Mouse (Mus musculus) CH12.LX (cell line): ENCODE results near the gene Sf3b3. TPM values are rescaled to one million over a fixed set of nuclear protein-coding genes. Genes with fewer than 3 reads are reported as not detected.

Experiments
- DNase-seq: peaks from one replicate; pipeline ENCODE4 v3.0.0-alpha.2; 2013; ENCODE audit errors: extremely low read depth
- H3K27ac ChIP-seq: 2 replicates; pipeline ENCODE4 v1.5.1; 2012; ENCODE audit warnings: low read depth, mild to moderate bottlenecking, control low read depth, moderate library complexity; ENCODE audit not compliant: insufficient read depth
- H3K27me3 ChIP-seq: replicated peaks from 2 replicates; pipeline ENCODE3; 2012; ENCODE audit warnings: inconsistent platforms
- H3K36me3 ChIP-seq, 2 experiments: replicated peaks in 1 of 2; 2 replicates each; pipeline versions ENCODE3 to v1.6.1; 2012; ENCODE audit warnings: inconsistent platforms in 1 of 2, low read length in 1 of 2, mild to moderate bottlenecking in 1 of 2, mixed read lengths in 1 of 2, moderate library complexity in 1 of 2; ENCODE audit not compliant: control insufficient read depth in 1 of 2, insufficient read depth in 1 of 2
- H3K4me1 ChIP-seq, 2 experiments: 2 replicates each; pipeline ENCODE4 v1.6.1; 2012; ENCODE audit warnings: inconsistent platforms in 1 of 2, moderate library complexity in 1 of 2; ENCODE audit not compliant: insufficient read depth in 2 of 2, control insufficient read depth in 1 of 2
- H3K4me2 ChIP-seq: 2 replicates; pipeline ENCODE4 v1.6.1; 2012; ENCODE audit warnings: low read depth, mild to moderate bottlenecking, control low read depth; ENCODE audit not compliant: poor library complexity, insufficient read depth, severe bottlenecking
- H3K4me3 ChIP-seq, 3 experiments: fragments of 150-350 bp in 1 of 3; sonication (generic) in 1 of 3; replicated peaks in 1 of 3; 2 replicates each; pipeline versions ENCODE3 to v1.5.1; 2011 to 2012; ENCODE audit warnings: low read depth in 2 of 3, low read length in 2 of 3, mild to moderate bottlenecking in 2 of 3, moderate library complexity in 2 of 3, control low read depth in 1 of 3, improper control_type of control experiment in 1 of 3, inconsistent platforms in 1 of 3, mixed read lengths in 1 of 3; ENCODE audit not compliant: poor library complexity in 1 of 3
- H3K79me2 ChIP-seq: replicated peaks from 2 replicates; pipeline ENCODE4 v1.6.1; 2012; ENCODE audit warnings: mild to moderate bottlenecking, moderate library complexity; ENCODE audit not compliant: control insufficient read depth, poor library complexity, insufficient read depth, severe bottlenecking; ENCODE audit errors: extremely low read depth
- H3K9ac ChIP-seq: 2 replicates; pipeline ENCODE4 v1.6.1; 2012; ENCODE audit warnings: low read depth, mild to moderate bottlenecking, control low read depth, moderate library complexity; ENCODE audit not compliant: insufficient read depth
- H3K9me3 ChIP-seq: replicated peaks from 2 replicates; pipeline ENCODE3; 2012; ENCODE audit warnings: low read length, inconsistent platforms, mixed read lengths
- BHLHE40 ChIP-seq: IDR thresholded peaks from 2 replicates; pipeline ENCODE4 v1.6.1; 2011; ENCODE audit warnings: mild to moderate bottlenecking, low read depth, low read length, improper control_type of control experiment
- EP300 ChIP-seq: IDR thresholded peaks from 2 replicates; pipeline ENCODE4 v1.6.1; 2011; ENCODE audit warnings: low read length, improper control_type of control experiment
- GABPA ChIP-seq: IDR thresholded peaks from 2 replicates; pipeline ENCODE4 v1.6.1; 2012; ENCODE audit warnings: low read depth, low read length, improper control_type of control experiment, inconsistent platforms; ENCODE audit not compliant: insufficient replicate concordance
- HCFC1 ChIP-seq: IDR thresholded peaks from 2 replicates; pipeline ENCODE4 v1.6.1; 2012; ENCODE audit warnings: low read depth, mild to moderate bottlenecking, inconsistent platforms, low read length, improper control_type of control experiment
- JUN ChIP-seq: IDR thresholded peaks from 2 replicates; pipeline ENCODE4 v1.6.1; 2011; ENCODE audit warnings: low read depth, mild to moderate bottlenecking, low read length, improper control_type of control experiment, moderate library complexity; ENCODE audit not compliant: insufficient read depth
- JUND ChIP-seq: conservative IDR thresholded peaks from 2 replicates; pipeline ENCODE4 v1.6.1; 2011; ENCODE audit warnings: low read depth, low read length, improper control_type of control experiment
- MXI1 ChIP-seq: IDR thresholded peaks from 2 replicates; pipeline ENCODE4 v1.6.1; 2011; ENCODE audit warnings: mild to moderate bottlenecking, low read depth, low read length, improper control_type of control experiment
- MYC ChIP-seq: IDR thresholded peaks from 2 replicates; pipeline ENCODE4 v1.6.1; 2011; ENCODE audit warnings: low read depth, mild to moderate bottlenecking, improper control_type of control experiment, low read length
- NRF1 ChIP-seq: IDR thresholded peaks from 2 replicates; pipeline ENCODE4 v1.6.1; 2014; ENCODE audit warnings: low read depth, mild to moderate bottlenecking, inconsistent platforms, low read length, improper control_type of control experiment, moderate library complexity
- PAX5 ChIP-seq: IDR thresholded peaks from 2 replicates; pipeline ENCODE4 v1.6.1; 2012; ENCODE audit warnings: low read length, inconsistent platforms, mixed read lengths
- POLR2A ChIP-seq: IDR thresholded peaks from 2 replicates; pipeline ENCODE4 v1.6.1; 2011; ENCODE audit warnings: low read depth, mild to moderate bottlenecking, improper control_type of control experiment, low read length
- POLR2AphosphoS2 ChIP-seq: IDR thresholded peaks from 2 replicates; pipeline ENCODE4 v1.6.1; 2011; ENCODE audit warnings: low read depth, low read length, improper control_type of control experiment
- RCOR1 ChIP-seq: conservative IDR thresholded peaks from 2 replicates; pipeline ENCODE4 v1.6.1; 2012; ENCODE audit warnings: low read depth, mild to moderate bottlenecking, inconsistent platforms, low read length, improper control_type of control experiment
- SIN3A ChIP-seq: IDR thresholded peaks from 2 replicates; pipeline ENCODE4 v1.6.1; 2012; ENCODE audit warnings: low read length, improper control_type of control experiment, inconsistent platforms
- SMC3 ChIP-seq: IDR thresholded peaks from 2 replicates; pipeline ENCODE4 v1.6.1; 2011; ENCODE audit warnings: low read depth, low read length, improper control_type of control experiment
- TBP ChIP-seq: conservative IDR thresholded peaks from 2 replicates; pipeline ENCODE4 v1.6.1; 2011; ENCODE audit warnings: low read depth, low read length, improper control_type of control experiment
- TCF12 ChIP-seq: IDR thresholded peaks from 2 replicates; pipeline ENCODE4 v1.6.1; 2014; ENCODE audit warnings: low read depth, mild to moderate bottlenecking, inconsistent platforms, low read length, improper control_type of control experiment
- USF1 ChIP-seq: IDR thresholded peaks from 2 replicates; pipeline ENCODE4 v1.6.1; 2014; ENCODE audit warnings: low read depth, mild to moderate bottlenecking, inconsistent platforms, low read length, improper control_type of control experiment
- USF2 ChIP-seq: conservative IDR thresholded peaks from 2 replicates; pipeline ENCODE4 v1.6.1; 2011; ENCODE audit warnings: low read depth, low read length, improper control_type of control experiment
- ZC3H11A ChIP-seq: IDR thresholded peaks from 2 replicates; pipeline ENCODE4 v1.6.1; 2012; ENCODE audit warnings: low read depth, mild to moderate bottlenecking, inconsistent platforms, low read length, improper control_type of control experiment
- ZNF384 ChIP-seq: IDR thresholded peaks from 2 replicates; pipeline ENCODE4 v1.6.1; 2012; ENCODE audit warnings: low read depth, low read length, improper control_type of control experiment, inconsistent platforms
- dilution Hi-C: fragments of 300-500 bp; cut with MboI; formaldehyde crosslinking; loops from 2 replicates; pipeline ENCODE4 v1.14.3; 2020; ENCODE audit warnings: low sequenced_read_pairs; ENCODE audit not compliant: extremely low pct_unique_long_range_greater_than_20kb, extremely low pct_ligation_motif_present
- in situ Hi-C: fragments of 300-500 bp; cut with MboI; formaldehyde crosslinking; loops from 3 replicates; pipeline ENCODE4 v1.14.3; 2019; ENCODE audit warnings: low sequenced_read_pairs, low pct_ligation_motif_present, low pct_unique_long_range_greater_than_20kb, mixed read lengths
- polyA plus RNA-seq: library from polyadenylated mRNA; unstranded; fragments of >175 nt; gene quantifications from 2 replicates; pipeline ENCODE4 v1.2.1, GENCODE M21; 2012; ENCODE audit warnings: low read depth; ENCODE audit not compliant: insufficient read length
- total RNA-seq, 2 experiments: library from RNA; depleted of rRNA; stranded (reverse); fragments of 300-350 nt in 1 of 2; fragments of >200 nt in 1 of 2; gene quantifications; 2 replicates each; pipeline ENCODE4 v1.2.3; 2012 to 2014

Sf3b3 gene
- total and polyA plus RNA-seq, 3 experiments = 136 to 213 (median 137) TPM

DNA sequence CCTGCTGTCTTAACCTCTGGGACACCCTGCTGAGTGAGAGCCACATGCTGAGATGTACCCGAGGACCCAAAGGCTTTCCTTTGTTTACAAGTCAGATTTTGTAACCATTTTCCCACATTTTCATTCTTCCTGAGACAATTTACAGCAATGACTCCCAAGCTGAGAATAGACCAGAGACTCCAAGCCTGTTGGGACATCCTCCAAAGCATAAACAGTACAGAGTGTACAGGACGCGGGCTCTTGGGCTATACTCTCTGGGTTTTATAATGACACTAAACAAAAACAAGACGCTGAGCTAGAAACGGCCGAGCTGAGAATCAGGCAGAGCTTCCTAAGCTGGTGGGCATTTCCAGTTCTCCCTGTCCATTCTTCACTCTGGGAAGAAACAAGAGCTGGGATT is 71.9 kb downstream of the Sf3b3 start:
- Histone ChIP-seq H3K4me3 (no peak overlapping the region), H3K4me2 (no peak overlapping the region), H3K27me3 (no peaks in the 10 kb centered on the region), H3K4me1 (peaks cover 5 to 18% of the 10 kb centered on the region in 2 experiments; a peak in 3 of 4 replicates), H3K9ac (no peak overlapping the region), H3K79me2 (no peaks in the 10 kb centered on the region), H3K36me3 (no peaks in the 10 kb centered on the region), H3K9me3 (peaks cover 5% of the 10 kb centered on the region), H3K27ac (no peak overlapping the region)
- no peak for TF ChIP-seq USF1
- no peak for TF ChIP-seq MYC
- no peak for TF ChIP-seq GABPA
- no peak for TF ChIP-seq PAX5
- TF ChIP-seq EP300 = no peak
- no peak for TF ChIP-seq JUN
- TF ChIP-seq BHLHE40 = no peak
- no peak for TF ChIP-seq RCOR1
- TF ChIP-seq SMC3 = no peak
- TF ChIP-seq NRF1 = no peak
- no peak for TF ChIP-seq ZNF384
- no peak for TF ChIP-seq USF2
- no peak for TF ChIP-seq ZC3H11A
- TF ChIP-seq JUND = no peak
- TF ChIP-seq HCFC1 = no peak
- no peak for TF ChIP-seq SIN3A
- TF ChIP-seq TCF12 = no peak
- TF ChIP-seq POLR2A = no peak
- in situ Hi-C loops (no loop called here), dilution Hi-C loops (no loop called here)
- no peak for DNase-seq

DNA sequence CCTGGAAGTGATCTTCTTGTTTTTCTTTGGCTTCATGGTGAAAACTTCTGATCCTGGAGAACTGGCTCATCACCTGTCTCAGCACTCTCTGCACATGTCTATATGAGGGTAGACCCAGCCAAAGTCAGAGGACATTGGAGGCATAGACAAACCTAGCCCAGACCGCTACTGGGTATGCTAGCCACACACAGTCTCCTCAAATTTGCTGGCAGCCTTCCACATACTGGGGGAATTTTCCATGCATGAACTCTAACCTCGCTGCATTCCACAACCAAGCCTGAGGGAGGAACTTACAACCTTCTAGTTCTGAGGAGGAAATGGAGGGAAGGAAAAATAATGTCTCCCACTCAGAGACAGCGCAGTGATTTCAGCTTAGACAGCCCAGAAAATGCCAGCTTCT is 72.5 kb downstream of the Sf3b3 start:
- Histone ChIP-seq H3K9ac (no peak overlapping the region), H3K36me3 (no peaks in the 10 kb centered on the region), H3K4me2 (no peak overlapping the region)
- in situ Hi-C loops = no loop called here
- no peak for DNase-seq
- TF ChIP-seq EP300 (no peak), POLR2AphosphoS2 (no peak), MXI1 (no peak), TBP (no peak), JUND (no peak)
- TF ChIP-seq, all 38 proteins: peak for 0
- dilution Hi-C loops = no loop called here
- Histone ChIP-seq H3K4me3 (no peak overlapping the region), H3K9me3 (peaks cover 5% of the 10 kb centered on the region), H3K27me3 (no peaks in the 10 kb centered on the region), H3K4me1 (peaks cover 5 to 18% of the 10 kb centered on the region in 2 experiments; a peak in 3 of 4 replicates), H3K79me2 (no peaks in the 10 kb centered on the region), H3K27ac (no peak overlapping the region)
